Mouse (Mus musculus): ENCODE measurements around the gene Spg11. TPM values are rescaled to one million over a fixed set of nuclear protein-coding genes. Genes with fewer than 3 reads are reported as not detected.
A peak's percentile ranks its signal among the peaks of the same experiment; 100 is the strongest.

Gene Spg11
- polyA plus RNA-seq, 1 experiment from 2014 or later = 7.0 TPM

DNA sequence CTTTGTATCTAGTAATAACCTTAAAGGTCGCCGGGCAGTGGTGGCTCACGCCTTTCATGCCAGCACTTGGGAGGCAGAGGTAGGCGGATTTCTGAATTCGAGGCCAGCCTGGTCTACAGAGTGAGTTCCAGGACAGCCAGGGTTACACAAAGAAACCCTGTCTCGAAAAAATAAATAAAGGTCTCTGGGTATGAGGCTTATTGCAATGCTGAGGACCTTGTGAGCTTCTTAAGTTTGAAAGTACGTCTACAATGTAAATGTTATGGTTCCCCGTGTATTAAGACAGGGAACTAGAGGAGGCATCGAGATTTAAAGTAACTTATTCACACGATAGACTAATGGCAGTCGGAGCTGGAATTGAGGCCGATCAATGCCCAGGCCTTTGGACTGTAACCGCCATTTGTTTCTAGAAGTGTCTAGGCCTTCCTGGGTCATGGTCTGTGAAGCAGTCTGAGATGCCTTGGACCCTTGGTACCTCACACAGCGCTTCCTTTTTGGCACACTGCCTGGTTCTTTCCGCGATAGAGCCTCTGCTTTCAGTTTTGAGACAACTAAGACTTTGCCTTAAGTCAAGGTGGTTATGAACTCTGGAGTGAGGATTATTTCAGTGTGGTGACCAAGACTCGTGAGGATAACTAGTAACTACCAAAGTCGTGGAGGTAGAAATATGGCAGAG is 30.2 kb upstream of the Spg11 start:
- H3K36me3 ChIP-seq (ENCODE audit: control insufficient read depth, insufficient read depth, low read length) = no peaks in the 10 kb centered on the region
- H3K27ac ChIP-seq (ENCODE audit: low read depth, low read length) = peak overlapping the region; percentile 76
- H3K27me3 ChIP-seq (ENCODE audit: control insufficient read depth, insufficient read depth, low read length) = no peaks in the 10 kb centered on the region
- H3K4me3 ChIP-seq (ENCODE audit: low read depth, low read length) = peak overlapping the region; percentile 73
- H3K9me3 ChIP-seq (replicated peaks; ENCODE audit: control insufficient read depth, low read length) = no peaks in the 10 kb centered on the region
- peak overlapping the region; percentile 81 for H3K4me2 ChIP-seq
- ATAC-seq (replicated peaks; ENCODE audit: insufficient number of reproducible peaks, low FRiP score, low TSS enrichment) = no peak
- H3K4me1 ChIP-seq (ENCODE audit: control insufficient read depth, insufficient read depth, low read length) = peaks cover 5% of the 10 kb centered on the region
- H3K9ac ChIP-seq (ENCODE audit: low read depth, low read length) = peak overlapping the region; percentile 87
- 31% methylated on average over 18 of the region's 18 CpGs for WGBS (ENCODE audit: insufficient replicate concordance)

- Histone ChIP-seq H3K27ac (ENCODE audit: low read depth, low read length) (peak within 1 kb of the TSS; percentile 76), H3K9ac (ENCODE audit: low read depth, low read length) (peak within 1 kb of the TSS; percentile 87), H3K4me3 (ENCODE audit: low read depth, low read length) (peak within 1 kb of the TSS; percentile 73), H3K4me2 (peak within 1 kb of the TSS; percentile 81), H3K36me3 (ENCODE audit: control insufficient read depth, insufficient read depth, low read length) (no peaks in the 10 kb centered on the region), H3K9me3 (replicated peaks; ENCODE audit: control insufficient read depth, low read length) (no peaks in the 10 kb centered on the region), H3K27me3 (ENCODE audit: control insufficient read depth, insufficient read depth, low read length) (no peaks in the 10 kb centered on the region), H3K4me1 (ENCODE audit: control insufficient read depth, insufficient read depth, low read length) (peaks cover 5% of the 10 kb centered on the region)
- under 1% methylated on average over 40 of the region's 40 CpGs for WGBS (ENCODE audit: insufficient replicate concordance)
- ATAC-seq (replicated peaks; ENCODE audit: insufficient number of reproducible peaks, low FRiP score, low TSS enrichment) = peak; percentile 95
Observed at GRCm38 (mm10) chr2:122147508-122148241, 29.5 kb upstream of the Spg11 start, which contains the start of gene B2m. Gene B2m (plus strand): TSS chr2:122147686.

- 65% methylated on average over 6 of the region's 6 CpGs for WGBS (ENCODE audit: insufficient replicate concordance)
- Histone ChIP-seq H3K36me3 (ENCODE audit: control insufficient read depth, insufficient read depth, low read length) (no peaks in the 10 kb centered on the region), H3K27ac (ENCODE audit: low read depth, low read length) (no peak overlapping the region), H3K4me3 (ENCODE audit: low read depth, low read length) (no peak overlapping the region), H3K4me1 (ENCODE audit: control insufficient read depth, insufficient read depth, low read length) (peaks cover 5% of the 10 kb centered on the region), H3K9ac (ENCODE audit: low read depth, low read length) (no peak overlapping the region), H3K4me2 (peak overlapping the region; percentile 81; the same call in 1 of the 2 replicates), H3K9me3 (replicated peaks; ENCODE audit: control insufficient read depth, low read length) (no peaks in the 10 kb centered on the region), H3K27me3 (ENCODE audit: control insufficient read depth, insufficient read depth, low read length) (no peaks in the 10 kb centered on the region)
- ATAC-seq (replicated peaks; ENCODE audit: insufficient number of reproducible peaks, low FRiP score, low TSS enrichment) = no peak
Observed at GRCm38 (mm10) chr2:122146687-122147086, 28.5 kb upstream of the Spg11 start.

- Histone ChIP-seq H3K27ac (ENCODE audit: low read depth, low read length) (no peak overlapping the region), H3K27me3 (ENCODE audit: control insufficient read depth, insufficient read depth, low read length) (no peaks in the 10 kb centered on the region), H3K4me3 (ENCODE audit: low read depth, low read length) (no peak overlapping the region), H3K4me2 (no peak overlapping the region), H3K9ac (ENCODE audit: low read depth, low read length) (no peak overlapping the region), H3K4me1 (ENCODE audit: control insufficient read depth, insufficient read depth, low read length) (peaks cover 5% of the 10 kb centered on the region), H3K9me3 (replicated peaks; ENCODE audit: control insufficient read depth, low read length) (no peaks in the 10 kb centered on the region), H3K36me3 (ENCODE audit: control insufficient read depth, insufficient read depth, low read length) (no peaks in the 10 kb centered on the region)
- WGBS (ENCODE audit: insufficient replicate concordance) = 67% methylated on average over 4 of the region's 4 CpGs
- no peak for ATAC-seq (replicated peaks; ENCODE audit: insufficient number of reproducible peaks, low FRiP score, low TSS enrichment)
Observed at GRCm38 (mm10) chr2:122145756-122146155, 27.6 kb upstream of the Spg11 start.

DNA sequence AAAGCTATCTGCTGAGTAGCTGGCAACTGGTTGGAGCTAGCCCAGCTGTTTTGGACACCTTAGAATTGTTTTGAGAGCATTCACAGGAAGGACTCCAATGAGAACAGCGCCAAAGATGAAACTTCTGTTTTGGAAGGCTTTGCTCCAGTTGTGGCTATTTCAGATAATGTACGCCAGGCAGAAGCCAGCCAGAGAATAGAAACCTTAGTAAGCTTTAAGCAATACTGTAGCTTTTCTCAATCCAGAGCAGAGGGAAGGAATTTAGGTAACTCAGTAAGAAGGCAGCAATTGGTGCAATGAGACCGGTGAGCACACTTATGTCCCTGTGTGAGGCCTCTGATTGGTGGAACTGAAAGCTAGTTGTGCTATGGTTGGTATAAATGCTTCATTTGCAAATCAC is 24.9 kb upstream of the Spg11 start:
- Histone ChIP-seq H3K27ac (ENCODE audit: low read depth, low read length) (no peak overlapping the region), H3K9me3 (replicated peaks; ENCODE audit: control insufficient read depth, low read length) (no peaks in the 10 kb centered on the region), H3K4me3 (ENCODE audit: low read depth, low read length) (no peak overlapping the region), H3K36me3 (ENCODE audit: control insufficient read depth, insufficient read depth, low read length) (no peaks in the 10 kb centered on the region), H3K27me3 (ENCODE audit: control insufficient read depth, insufficient read depth, low read length) (no peaks in the 10 kb centered on the region), H3K9ac (ENCODE audit: low read depth, low read length) (no peak overlapping the region), H3K4me1 (ENCODE audit: control insufficient read depth, insufficient read depth, low read length) (no peaks in the 10 kb centered on the region), H3K4me2 (no peak overlapping the region)
- WGBS (ENCODE audit: insufficient replicate concordance) = 81% methylated on average over 3 of the region's 3 CpGs
- no peak for ATAC-seq (replicated peaks; ENCODE audit: insufficient number of reproducible peaks, low FRiP score, low TSS enrichment)

DNA sequence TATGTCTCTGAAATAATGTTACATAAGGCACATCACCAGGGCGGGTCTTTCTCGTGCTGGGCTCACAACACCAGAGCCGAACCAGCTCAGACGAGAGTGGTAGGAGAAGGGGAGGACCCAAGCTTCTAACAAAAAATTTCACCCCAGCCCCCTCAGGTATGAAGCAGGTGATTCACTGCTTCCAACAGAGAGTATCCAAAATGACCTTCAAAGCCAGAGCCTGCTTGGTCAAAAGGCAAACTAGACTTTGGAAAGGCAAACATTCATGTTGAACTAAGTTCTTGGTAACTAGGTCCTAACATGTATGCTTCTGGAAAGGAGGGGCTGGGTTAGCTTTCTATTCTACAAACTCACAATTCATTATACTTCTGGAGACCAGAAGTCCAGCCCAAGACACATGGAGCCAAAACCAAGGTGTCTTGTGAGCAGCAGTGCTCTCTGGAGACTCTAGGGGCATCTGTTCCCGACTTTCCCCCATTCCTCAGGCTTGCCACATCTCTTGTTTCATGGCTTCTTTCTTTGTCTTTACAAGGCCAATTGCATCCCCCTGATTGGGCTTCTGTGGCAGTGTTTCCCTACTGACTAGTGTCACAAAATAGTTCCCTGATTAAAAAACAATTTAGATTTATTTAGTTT is 23.3 kb upstream of the Spg11 start:
- Histone ChIP-seq H3K4me3 (ENCODE audit: low read depth, low read length) (no peak overlapping the region), H3K36me3 (ENCODE audit: control insufficient read depth, insufficient read depth, low read length) (no peaks in the 10 kb centered on the region), H3K27me3 (ENCODE audit: control insufficient read depth, insufficient read depth, low read length) (no peaks in the 10 kb centered on the region), H3K9ac (ENCODE audit: low read depth, low read length) (no peak overlapping the region), H3K4me2 (no peak overlapping the region), H3K4me1 (ENCODE audit: control insufficient read depth, insufficient read depth, low read length) (no peaks in the 10 kb centered on the region), H3K9me3 (replicated peaks; ENCODE audit: control insufficient read depth, low read length) (no peaks in the 10 kb centered on the region), H3K27ac (ENCODE audit: low read depth, low read length) (no peak overlapping the region)
- ATAC-seq (replicated peaks; ENCODE audit: insufficient number of reproducible peaks, low FRiP score, low TSS enrichment) = no peak
- 70% methylated on average over 5 of the region's 5 CpGs for WGBS (ENCODE audit: insufficient replicate concordance)

DNA sequence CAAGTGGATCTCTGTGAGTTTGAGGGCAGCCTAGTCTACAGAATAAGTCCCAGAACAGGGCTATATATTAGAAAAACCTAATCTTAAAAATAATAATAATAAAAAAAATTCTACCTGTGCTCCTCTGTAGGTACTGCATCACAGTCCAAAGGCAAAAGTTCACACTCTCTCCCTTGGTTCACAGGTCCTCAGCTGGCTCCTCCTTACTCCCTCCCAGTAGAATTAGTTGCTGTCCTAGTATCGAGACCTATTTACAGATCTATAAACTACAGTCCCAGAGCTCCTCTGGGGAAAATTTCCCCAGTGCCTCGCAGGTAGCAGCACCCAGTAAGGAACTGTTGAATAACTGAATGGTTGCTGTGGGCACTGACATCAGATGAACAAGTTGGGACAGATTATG is 22.6 kb upstream of the Spg11 start:
- no peak overlapping the region for H3K27ac ChIP-seq (ENCODE audit: low read depth, low read length)

DNA sequence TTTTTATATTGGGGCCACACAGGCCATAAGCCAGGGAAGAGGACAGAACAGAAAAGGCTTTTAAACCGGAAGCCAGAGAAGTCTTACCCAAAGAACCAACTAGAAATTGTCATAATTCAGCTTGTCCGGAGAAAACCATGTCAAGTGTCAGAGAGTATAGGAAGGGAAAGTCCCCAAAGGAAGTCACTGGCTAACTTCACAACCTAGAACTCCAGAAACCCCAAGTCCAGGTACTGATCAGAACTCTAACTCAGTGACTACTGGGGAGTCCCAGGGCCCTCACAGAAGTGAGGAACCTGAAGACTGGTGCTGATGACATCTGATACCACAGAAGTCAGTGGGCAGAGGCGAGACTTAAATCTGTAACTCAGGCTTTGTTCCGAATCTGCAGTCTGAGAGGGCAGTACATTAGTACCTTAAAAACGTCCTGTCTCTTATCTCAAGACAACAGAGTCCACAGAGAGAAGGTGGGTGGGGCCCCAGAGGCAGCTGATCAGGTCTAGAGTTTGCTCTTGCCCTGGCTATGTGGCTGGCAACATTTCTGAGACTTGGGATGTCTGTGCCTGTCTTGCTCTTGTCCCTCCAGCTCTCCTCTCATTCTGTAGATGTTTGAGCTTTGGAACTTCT is 19.8 kb upstream of the Spg11 start:
- ATAC-seq (replicated peaks; ENCODE audit: insufficient number of reproducible peaks, low FRiP score, low TSS enrichment) = peak; percentile 79

More for the DNA sequence above, 22.6 kb upstream of the Spg11 start:
- H3K4me2 ChIP-seq = no peak overlapping the region
- no peaks in the 10 kb centered on the region for H3K4me1 ChIP-seq (ENCODE audit: control insufficient read depth, insufficient read depth, low read length)
- H3K36me3 ChIP-seq (ENCODE audit: control insufficient read depth, insufficient read depth, low read length) = no peaks in the 10 kb centered on the region
- H3K9ac ChIP-seq (ENCODE audit: low read depth, low read length) = no peak overlapping the region
- no peak overlapping the region for H3K4me3 ChIP-seq (ENCODE audit: low read depth, low read length)
- H3K27me3 ChIP-seq (ENCODE audit: control insufficient read depth, insufficient read depth, low read length) = no peaks in the 10 kb centered on the region
- ATAC-seq (replicated peaks; ENCODE audit: insufficient number of reproducible peaks, low FRiP score, low TSS enrichment) = no peak
- no peaks in the 10 kb centered on the region for H3K9me3 ChIP-seq (replicated peaks; ENCODE audit: control insufficient read depth, low read length)
- 67% methylated on average over 2 of the region's 2 CpGs for WGBS (ENCODE audit: insufficient replicate concordance)

More for the DNA sequence above, 19.8 kb upstream of the Spg11 start:
- H3K4me2 ChIP-seq = no peak overlapping the region; the same call in 1 of the 2 replicates
- no peak overlapping the region for H3K4me3 ChIP-seq (ENCODE audit: low read depth, low read length)
- H3K4me1 ChIP-seq (ENCODE audit: control insufficient read depth, insufficient read depth, low read length) = no peaks in the 10 kb centered on the region
- no peaks in the 10 kb centered on the region for H3K36me3 ChIP-seq (ENCODE audit: control insufficient read depth, insufficient read depth, low read length)
- no peaks in the 10 kb centered on the region for H3K9me3 ChIP-seq (replicated peaks; ENCODE audit: control insufficient read depth, low read length)
- no peak overlapping the region for H3K9ac ChIP-seq (ENCODE audit: low read depth, low read length)
- 46% methylated on average over 5 of the region's 5 CpGs for WGBS (ENCODE audit: insufficient replicate concordance)
- no peaks in the 10 kb centered on the region for H3K27me3 ChIP-seq (ENCODE audit: control insufficient read depth, insufficient read depth, low read length)
- no peak overlapping the region for H3K27ac ChIP-seq (ENCODE audit: low read depth, low read length)

All from heart, embryonic 11.5 days (tissue).